8 mouse cellular contexts compared by ENCODE assay signal in genomic region chr19:41981931-41982790, GRCm38 (mm10). TPM values are rescaled to one million over a fixed set of nuclear protein-coding genes. Genes with fewer than 3 reads are reported as not detected.
A peak's percentile ranks its signal among the peaks of the same experiment; 100 is the strongest.
DNase-seq lines count a peak whose midpoint lies in the region; ATAC-seq and TF ChIP-seq lines count a peak whose summit lies in the region.

No protein-coding gene starts in this region.

- peaks cover 71% of the 10 kb centered on the region for H3K4me1 ChIP-seq in E14TG2a.4 (replicated peaks; ENCODE audit: low read depth, low read length)
- peaks cover 16% of the 10 kb centered on the region for H3K4me1 ChIP-seq in hindbrain, embryonic 15.5 days (replicated peaks)
- H3K4me1 ChIP-seq in liver, embryonic 16.5 days (ENCODE audit: control insufficient read depth, low read depth, low read length), result peaks cover 20% of the 10 kb centered on the region
- peaks cover 2% of the 10 kb centered on the region; the same call in 1 of the 2 replicates for H3K4me1 ChIP-seq in olfactory bulb, adult 2 months (ENCODE audit: control insufficient read depth, insufficient read depth, low read length)

- no peak for TF ChIP-seq CTCF in E14TG2a.4 (conservative IDR thresholded peaks at IDR 0.05; ENCODE audit: low read length)
- TF ChIP-seq CTCF in olfactory bulb, adult 2 months (IDR thresholded peaks at IDR 0.05; ENCODE audit: insufficient read depth, low read depth, low read length), result no peak

- H3K9ac ChIP-seq in hindbrain, embryonic 15.5 days, result peak overlapping the region; percentile 75
- H3K9ac ChIP-seq in liver, embryonic 16.5 days (ENCODE audit: low read depth, low read length), result peak overlapping the region; percentile 73

- H3K27ac ChIP-seq in hindbrain, embryonic 15.5 days (replicated peaks), result peak overlapping the region; percentile 87
- peak overlapping the region; percentile 87 for H3K27ac ChIP-seq in liver, embryonic 16.5 days (ENCODE audit: low read length)
- peak overlapping the region; percentile 10; the same call in 1 of the 2 replicates for H3K27ac ChIP-seq in olfactory bulb, adult 2 months (ENCODE audit: insufficient read depth, low read depth, low read length)

- H3K36me3 ChIP-seq in E14TG2a.4 (ENCODE audit: insufficient read depth, low read length), result peaks cover 18% of the 10 kb centered on the region
- H3K36me3 ChIP-seq in hindbrain, embryonic 15.5 days, result no peaks in the 10 kb centered on the region
- no peaks in the 10 kb centered on the region for H3K36me3 ChIP-seq in liver, embryonic 16.5 days (ENCODE audit: control insufficient read depth, insufficient read depth)

- peak overlapping the region; percentile 100 for H3K4me3 ChIP-seq in E14TG2a.4 (replicated peaks; ENCODE audit: low read length)
- H3K4me3 ChIP-seq in hindbrain, embryonic 15.5 days, result peak overlapping the region; percentile 82
- peak overlapping the region; percentile 95 for H3K4me3 ChIP-seq in liver, embryonic 16.5 days (ENCODE audit: low read depth, low read length)
- peak overlapping the region; percentile 93 for H3K4me3 ChIP-seq in olfactory bulb, adult 2 months (ENCODE audit: insufficient read depth, low read depth, low read length)

- no peak for TF ChIP-seq POLR2A in olfactory bulb, adult 2 months (IDR thresholded peaks at IDR 0.05; ENCODE audit: insufficient read depth, low read depth, low read length)

- peaks cover 11% of the 10 kb centered on the region for H3K27me3 ChIP-seq in E14TG2a.4 (ENCODE audit: insufficient read depth, low read length)
- peaks cover 7% of the 10 kb centered on the region; the same call in 1 of the 2 replicates for H3K27me3 ChIP-seq in hindbrain, embryonic 15.5 days
- peaks cover 27% of the 10 kb centered on the region for H3K27me3 ChIP-seq in liver, embryonic 16.5 days (ENCODE audit: control insufficient read depth, insufficient read depth, low read depth, low read length)

- peak overlapping the region; percentile 96 for H3K4me2 ChIP-seq in hindbrain, embryonic 15.5 days
- peak overlapping the region; percentile 100 for H3K4me2 ChIP-seq in liver, embryonic 16.5 days (ENCODE audit: low read depth, low read length)

- DNase-seq in 3T3-L1 (ENCODE audit: low read depth, low spot score), result peak; percentile 62
- peak; percentile 63 to 81 for DNase-seq in cerebellum, adult 18-20 months
- peak; percentile 52 for DNase-seq in gastrocnemius, adult 18-20 months (ENCODE audit: low spot score)
- DNase-seq in layer of hippocampus, adult 11-12 months (ENCODE audit: low spot score), result no peak

- WGBS in hindbrain, embryonic 15.5 days, result under 1% methylated on average over 74 of the region's 74 CpGs
- WGBS in liver, embryonic 16.5 days (ENCODE audit: insufficient replicate concordance), result under 1% methylated on average over 74 of the region's 74 CpGs
- WGBS in olfactory bulb, adult 2 months, result under 1% methylated on average over 74 of the region's 74 CpGs

- ATAC-seq in hindbrain, embryonic 15.5 days (ENCODE audit: low FRiP score, low read depth), result no peak
- ATAC-seq in liver, embryonic 16.5 days (ENCODE audit: low read depth), result no peak

- no peaks in the 10 kb centered on the region for H3K9me3 ChIP-seq in E14TG2a.4 (ENCODE audit: low read length)
- no peaks in the 10 kb centered on the region for H3K9me3 ChIP-seq in hindbrain, embryonic 15.5 days
- H3K9me3 ChIP-seq in liver, embryonic 16.5 days (replicated peaks; ENCODE audit: control insufficient read depth, low read length), result no peaks in the 10 kb centered on the region

RNA-seq across cellular contexts. Expression of gene Ubtd1, which starts 0.6 kb away (rescaled TPM):
- total RNA-seq in gastrocnemius, adult 18-20 months (2021), result 10 to 100 TPM; 15.5 to 17.3 TPM
- 13.0 and 15.0 TPM in 2 replicates for polyA plus RNA-seq in hindbrain, embryonic 15.5 days (2015; fragmentation: Nextera tagmentation; extraction: Ambion mirVana)
- polyA plus RNA-seq in liver, embryonic 16.5 days (2015; fragmentation: Nextera tagmentation; extraction: Ambion mirVana), result 4.2 and 4.9 TPM in 2 replicates
- polyA plus RNA-seq in olfactory bulb, adult 2 months (2012; ENCODE audit: insufficient read depth, insufficient read length, low replicate concordance, missing spikeins), result not detected in 2 replicates

RNA-seq across cellular contexts. Expression of gene Mms19, which starts 1.2 kb away (rescaled TPM):
- 1 to 10 TPM; 8.7 to 9.7 TPM for total RNA-seq in gastrocnemius, adult 18-20 months (2021)
- 31.3 and 33.4 TPM in 2 replicates for polyA plus RNA-seq in hindbrain, embryonic 15.5 days (2015; fragmentation: Nextera tagmentation; extraction: Ambion mirVana)
- 10.1 and 11.1 TPM in 2 replicates for polyA plus RNA-seq in liver, embryonic 16.5 days (2015; fragmentation: Nextera tagmentation; extraction: Ambion mirVana)
- polyA plus RNA-seq in olfactory bulb, adult 2 months (2012; ENCODE audit: insufficient read depth, insufficient read length, low replicate concordance, missing spikeins), result not detected in 2 replicates

RNA-seq across cellular contexts. Expression of gene Zdhhc16, which starts 48.9 kb away (rescaled TPM):
- 10 to 100 TPM; 17.4 to 20.2 TPM for total RNA-seq in gastrocnemius, adult 18-20 months (2021)
- 85.9 and 86.6 TPM in 2 replicates for polyA plus RNA-seq in hindbrain, embryonic 15.5 days (2015; fragmentation: Nextera tagmentation; extraction: Ambion mirVana)
- polyA plus RNA-seq in liver, embryonic 16.5 days (2015; fragmentation: Nextera tagmentation; extraction: Ambion mirVana), result 32.1 and 32.5 TPM in 2 replicates
- not detected in 2 replicates for polyA plus RNA-seq in olfactory bulb, adult 2 months (2012; ENCODE audit: insufficient read depth, insufficient read length, low replicate concordance, missing spikeins)

RNA-seq across cellular contexts. Expression of gene Exosc1, which starts 48.9 kb away (rescaled TPM):
- total RNA-seq in gastrocnemius, adult 18-20 months (2021), result 10 to 100 TPM; 19.9 to 20.1 TPM
- 52.3 and 59.8 TPM in 2 replicates for polyA plus RNA-seq in hindbrain, embryonic 15.5 days (2015; fragmentation: Nextera tagmentation; extraction: Ambion mirVana)
- 25.4 and 27.3 TPM in 2 replicates for polyA plus RNA-seq in liver, embryonic 16.5 days (2015; fragmentation: Nextera tagmentation; extraction: Ambion mirVana)
- not detected in 2 replicates for polyA plus RNA-seq in olfactory bulb, adult 2 months (2012; ENCODE audit: insufficient read depth, insufficient read length, low replicate concordance, missing spikeins)

RNA-seq across cellular contexts. Expression of gene Ankrd2, which starts 53.6 kb away (rescaled TPM):
- 100 to 1,000 TPM; 180 to 360 TPM for total RNA-seq in gastrocnemius, adult 18-20 months (2021)
- 1.0 and 1.3 TPM in 2 replicates for polyA plus RNA-seq in hindbrain, embryonic 15.5 days (2015; fragmentation: Nextera tagmentation; extraction: Ambion mirVana)
- 0.07 and 0.15 TPM in 2 replicates for polyA plus RNA-seq in liver, embryonic 16.5 days (2015; fragmentation: Nextera tagmentation; extraction: Ambion mirVana)
- not detected in 2 replicates for polyA plus RNA-seq in olfactory bulb, adult 2 months (2012; ENCODE audit: insufficient read depth, insufficient read length, low replicate concordance, missing spikeins)

Comparison
In these comparisons a context has a peak if more than half of its experiments do, and no peak if none do; other contexts are left out.
1. H3K27ac ChIP-seq: peak in every context shown above with its lines; median percentile 87 in hindbrain, embryonic 15.5 days; 87 in liver, embryonic 16.5 days; 10 in olfactory bulb, adult 2 months.
2. RNA of gene Zdhhc16, which starts 48.9 kb away (polyA plus RNA-seq): 85.9 to 86.6 TPM in hindbrain, embryonic 15.5 days and 32.1 to 32.5 TPM in liver, embryonic 16.5 days; not detected in olfactory bulb, adult 2 months; every median in the first group is over 10 times any median in the second.
3. Peak in every context shown above with its lines, with median percentiles within 50 percentile points of each other: H3K4me3 ChIP-seq.